Mouse (Mus musculus): ENCODE data around the gene Mterf2. TPM values are rescaled to one million over a fixed set of nuclear protein-coding genes. Genes with fewer than 3 reads are reported as not detected.

The Mterf2 gene
- total and polyA plus RNA-seq, 3 experiments, result 9.7 to 32.0 (median 10.7) TPM

GRCm38 (mm10) chr10:85164791-85165190, 37.0 kb upstream of the Mterf2 start:
- H3K4me3 ChIP-seq (replicated peaks in 1 of 3; ENCODE audit: low read depth in 2 of 3, low read length in 2 of 3, poor library complexity in 1 of 3), result no peak overlapping the region
- no peaks in the 10 kb centered on the region for H3K4me1 ChIP-seq (ENCODE audit: control insufficient read depth in 1 of 2, insufficient read depth in 2 of 2)
- in situ Hi-C loops (cut with MboI; ENCODE audit: low pct_ligation_motif_present, low pct_unique_long_range_greater_than_20kb, low sequenced_read_pairs), result no loop called here
- H3K27me3 ChIP-seq (replicated peaks), result no peaks in the 10 kb centered on the region
- dilution Hi-C loops (cut with MboI; ENCODE audit: extremely low pct_ligation_motif_present, extremely low pct_unique_long_range_greater_than_20kb, low sequenced_read_pairs), result no loop called here
- DNase-seq (ENCODE audit: extremely low read depth), result no peak
- TF ChIP-seq USF1 (IDR thresholded peaks at IDR 0.05; ENCODE audit: low read depth, low read length) (no peak), KAT2A (IDR thresholded peaks at IDR 0.05; ENCODE audit: insufficient replicate concordance, low read length) (no peak), ZC3H11A (IDR thresholded peaks at IDR 0.05; ENCODE audit: low read depth, low read length) (no peak), TCF12 (IDR thresholded peaks at IDR 0.05; ENCODE audit: low read depth, low read length) (no peak), IRF4 (IDR thresholded peaks at IDR 0.05; ENCODE audit: low read depth, low read length) (no peak), MAZ (IDR thresholded peaks at IDR 0.05; ENCODE audit: low read depth, low read length) (no peak), ZMIZ1 (IDR thresholded peaks at IDR 0.05; ENCODE audit: low read depth, low read length) (no peak), PAX5 (IDR thresholded peaks at IDR 0.05; ENCODE audit: low read length) (no peak), GABPA (IDR thresholded peaks at IDR 0.05; ENCODE audit: insufficient replicate concordance, low read depth, low read length) (no peak), EP300 (IDR thresholded peaks at IDR 0.05; ENCODE audit: low read length) (no peak), RCOR1 (conservative IDR thresholded peaks at IDR 0.05; ENCODE audit: low read depth, low read length) (no peak), ETS1 (conservative IDR thresholded peaks at IDR 0.05; ENCODE audit: low read depth, low read length) (no peak), CHD2 (IDR thresholded peaks at IDR 0.05; ENCODE audit: low read length) (no peak)
- peaks cover 0 to 1% of the 10 kb centered on the region in 2 experiments for H3K36me3 ChIP-seq (replicated peaks in 1 of 2; ENCODE audit: control insufficient read depth in 1 of 2, insufficient read depth in 1 of 2, low read length in 1 of 2)
- no peak overlapping the region for H3K27ac ChIP-seq (ENCODE audit: insufficient read depth, low read depth)
- no peak overlapping the region for H3K9ac ChIP-seq (ENCODE audit: insufficient read depth, low read depth)
- H3K4me2 ChIP-seq (ENCODE audit: insufficient read depth, low read depth, poor library complexity, severe bottlenecking), result no peak overlapping the region
- H3K9me3 ChIP-seq (replicated peaks; ENCODE audit: low read length), result no peaks in the 10 kb centered on the region
- 0 out of 2 replicates have a peak, but pooled peaks cover 2% of the 10 kb centered on the region for H3K79me2 ChIP-seq (replicated peaks; ENCODE audit: control insufficient read depth, extremely low read depth, insufficient read depth, poor library complexity, severe bottlenecking)

DNA sequence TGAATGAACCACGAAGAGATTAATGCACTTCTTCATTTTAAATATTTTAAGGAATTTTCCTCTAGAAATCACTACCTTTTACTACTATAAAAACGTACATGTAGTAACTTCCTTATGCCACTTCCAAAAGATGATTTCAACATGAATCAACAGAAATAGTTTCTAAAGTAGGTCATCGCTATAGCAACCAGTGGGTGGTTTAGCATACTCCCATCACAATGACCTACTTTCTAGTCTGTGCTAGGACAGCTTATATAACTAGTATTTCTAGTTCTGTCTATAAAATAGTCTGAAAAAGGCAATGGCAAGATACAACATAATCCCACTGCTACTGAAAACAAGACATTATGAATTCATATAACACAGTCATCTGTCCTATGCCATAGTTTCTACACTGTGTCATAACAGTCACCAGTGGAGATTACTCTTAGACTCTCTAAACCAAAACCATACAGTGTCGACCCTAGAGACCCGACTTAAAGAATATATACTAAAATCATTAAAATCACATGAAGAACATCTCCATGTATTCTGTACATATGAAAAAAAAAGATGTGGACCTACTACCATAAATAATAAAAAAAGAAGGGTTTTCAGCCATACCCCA, 34.0 kb upstream of the Mterf2 start:
- in situ Hi-C loops (cut with MboI; ENCODE audit: low pct_ligation_motif_present, low pct_unique_long_range_greater_than_20kb, low sequenced_read_pairs), result no loop called here
- peaks cover 0 to 3% of the 10 kb centered on the region in 2 experiments for H3K36me3 ChIP-seq (replicated peaks in 1 of 2; ENCODE audit: control insufficient read depth in 1 of 2, insufficient read depth in 1 of 2, low read length in 1 of 2)
- no peak overlapping the region for H3K27ac ChIP-seq (ENCODE audit: insufficient read depth, low read depth)
- no peaks in the 10 kb centered on the region for H3K27me3 ChIP-seq (replicated peaks)
- dilution Hi-C loops (cut with MboI; ENCODE audit: extremely low pct_ligation_motif_present, extremely low pct_unique_long_range_greater_than_20kb, low sequenced_read_pairs), result no loop called here
- no peak for TF ChIP-seq NRF1 (IDR thresholded peaks at IDR 0.05; ENCODE audit: low read depth, low read length)
- no peak for TF ChIP-seq POLR2A (IDR thresholded peaks at IDR 0.05; ENCODE audit: low read depth, low read length)
- TF ChIP-seq POLR2AphosphoS2 (IDR thresholded peaks at IDR 0.05; ENCODE audit: low read depth, low read length), result no peak
- H3K4me3 ChIP-seq (replicated peaks in 1 of 3; ENCODE audit: low read depth in 2 of 3, low read length in 2 of 3, poor library complexity in 1 of 3), result no peak overlapping the region
- no peak for DNase-seq (ENCODE audit: extremely low read depth)
- no peak overlapping the region for H3K4me2 ChIP-seq (ENCODE audit: insufficient read depth, low read depth, poor library complexity, severe bottlenecking)
- no peak overlapping the region for H3K9ac ChIP-seq (ENCODE audit: insufficient read depth, low read depth)
- H3K79me2 ChIP-seq (replicated peaks; ENCODE audit: control insufficient read depth, extremely low read depth, insufficient read depth, poor library complexity, severe bottlenecking), result 0 out of 2 replicates have a peak, but pooled peaks cover 2% of the 10 kb centered on the region
- H3K9me3 ChIP-seq (replicated peaks; ENCODE audit: low read length), result no peaks in the 10 kb centered on the region
- H3K4me1 ChIP-seq (ENCODE audit: control insufficient read depth in 1 of 2, insufficient read depth in 2 of 2), result no peaks in the 10 kb centered on the region

All from CH12.LX (cell line).